Mouse (Mus musculus): ENCODE measurements at regions not wholly inside any gene's neighbourhood (a gene's known extent, or its start where the extent isn't known, plus 50 kb on each side); places are given as distances from the start of the nearest gene placed in this dataset.

- no peak for DNase-seq (ENCODE audit: low spot score)
These were observed 133.4 kb upstream of the Foxn2 start for GRCm38 (mm10) chr17:88307082-88307481.

GRCm38 (mm10) chr17:88307826-88308225 is 132.7 kb upstream of the Foxn2 start:
- DNase-seq (ENCODE audit: low spot score): no peak

- no peak for DNase-seq (ENCODE audit: low spot score)
These were observed 127.6 kb upstream of the Foxn2 start for GRCm38 (mm10) chr17:88312876-88313275.

- DNase-seq (ENCODE audit: low spot score): no peak
These were observed 124.1 kb upstream of the Foxn2 start for GRCm38 (mm10) chr17:88316213-88316967.

- no peak for DNase-seq (ENCODE audit: low spot score)
These were observed 123.2 kb upstream of the Foxn2 start for GRCm38 (mm10) chr17:88317311-88317710.

GRCm38 (mm10) chr17:88317806-88318205 is 122.7 kb upstream of the Foxn2 start:
- DNase-seq (ENCODE audit: low spot score): no peak

GRCm38 (mm10) chr17:88318207-88318791 is 122.2 kb upstream of the Foxn2 start:
- DNase-seq (ENCODE audit: low spot score): no peak

GRCm38 (mm10) chr17:88318936-88319335 is 121.6 kb upstream of the Foxn2 start:
- DNase-seq (ENCODE audit: low spot score): no peak

- DNase-seq (ENCODE audit: low spot score): no peak
These were observed 119.8 kb upstream of the Foxn2 start for GRCm38 (mm10) chr17:88320686-88321085.

- DNase-seq (ENCODE audit: low spot score): no peak
These were observed 115.1 kb upstream of the Foxn2 start for GRCm38 (mm10) chr17:88325326-88325909.

GRCm38 (mm10) chr17:88325910-88326739 is 114.4 kb upstream of the Foxn2 start:
- peak; percentile 61 for DNase-seq (ENCODE audit: low spot score)

GRCm38 (mm10) chr17:88326740-88327123 is 113.8 kb upstream of the Foxn2 start:
- no peak for DNase-seq (ENCODE audit: low spot score)

- DNase-seq (ENCODE audit: low spot score): no peak
These were observed 112.7 kb upstream of the Foxn2 start for GRCm38 (mm10) chr17:88327791-88328190.

GRCm38 (mm10) chr17:88328807-88329206 is 111.7 kb upstream of the Foxn2 start:
- no peak for DNase-seq (ENCODE audit: low spot score)

- peak; percentile 18 for DNase-seq (ENCODE audit: low spot score)
These were observed 110.8 kb upstream of the Foxn2 start for GRCm38 (mm10) chr17:88329715-88330114.

GRCm38 (mm10) chr17:88330129-88330528 is 110.4 kb upstream of the Foxn2 start:
- no peak for DNase-seq (ENCODE audit: low spot score)

GRCm38 (mm10) chr17:88333816-88334215 is 106.7 kb upstream of the Foxn2 start:
- no peak for DNase-seq (ENCODE audit: low spot score)

- no peak for DNase-seq (ENCODE audit: low spot score)
These were observed 105.2 kb upstream of the Foxn2 start for GRCm38 (mm10) chr17:88335271-88335670.

- no peak for DNase-seq (ENCODE audit: low spot score)
These were observed 104.3 kb upstream of the Foxn2 start for GRCm38 (mm10) chr17:88336140-88336769.

- DNase-seq (ENCODE audit: low spot score): no peak
These were observed 102.7 kb upstream of the Foxn2 start for GRCm38 (mm10) chr17:88337649-88338404.

- no peak for DNase-seq (ENCODE audit: low spot score)
These were observed 99.4 kb upstream of the Foxn2 start for GRCm38 (mm10) chr17:88341141-88341540.
